Mouse (Mus musculus) intestine, postnatal 0 days (tissue): Measurements from ENCODE around the gene Myg1. TPM values are rescaled to one million over a fixed set of nuclear protein-coding genes. Genes with fewer than 3 reads are reported as not detected.
"Not testable (repeated sequence)": the region's sequence is repeated elsewhere in the genome, so short reads cannot be mapped to it uniquely, and the experiment has no call there.

Source experiments
- ATAC-seq: fragments of 200-750 bp; cut with Nextera tagmentation; 2 replicates; pipeline ENCODE4 v1.8.0; 2017; ENCODE audit warnings: mild to moderate bottlenecking, moderate TSS enrichment, moderate library complexity
- H3K27ac ChIP-seq: fragments of 300-500 bp; sonication (generic); 2 replicates; pipeline ENCODE4 v1.5.1; 2014; ENCODE audit warnings: mild to moderate bottlenecking, low read depth, low read length, moderate library complexity
- H3K27me3 ChIP-seq: fragments of 300-500 bp; sonication (generic); replicated peaks from 2 replicates; pipeline ENCODE4 v1.6.1; 2014; ENCODE audit warnings: low read length, mixed read lengths; ENCODE audit not compliant: control insufficient read depth, insufficient read depth
- H3K36me3 ChIP-seq: fragments of 300-500 bp; sonication (generic); 2 replicates; pipeline ENCODE4 v1.6.1; 2014; ENCODE audit warnings: mild to moderate bottlenecking, moderate library complexity; ENCODE audit not compliant: control insufficient read depth, insufficient read depth
- H3K4me1 ChIP-seq: fragments of 300-500 bp; sonication (generic); replicated peaks from 2 replicates; pipeline ENCODE4 v1.6.1; 2014; ENCODE audit warnings: antibody characterized with exemption, low read length, mixed read lengths; ENCODE audit not compliant: control insufficient read depth, insufficient read depth
- H3K4me2 ChIP-seq: fragments of 300-500 bp; sonication (generic); replicated peaks from 2 replicates; pipeline ENCODE4 v1.6.1; 2014; ENCODE audit warnings: low read depth, mild to moderate bottlenecking, moderate library complexity
- H3K4me3 ChIP-seq: fragments of 300-500 bp; sonication (generic); 2 replicates; pipeline ENCODE4 v1.5.1; 2014; ENCODE audit warnings: low read depth, low read length
- H3K9ac ChIP-seq: fragments of 300-500 bp; sonication (generic); 2 replicates; pipeline ENCODE4 v1.6.1; 2014; ENCODE audit warnings: mild to moderate bottlenecking, low read depth, low read length
- H3K9me3 ChIP-seq: fragments of 300-500 bp; sonication (generic); 2 replicates; pipeline ENCODE4 v1.6.1; 2016; ENCODE audit warnings: mixed run types; ENCODE audit not compliant: control insufficient read depth
- CTCF ChIP-seq: sonication (generic); IDR thresholded peaks from 2 replicates; pipeline ENCODE4 v1.5.1; 2016; ENCODE audit warnings: low read depth, mild to moderate bottlenecking, control low read depth, antibody characterized with exemption, moderate library complexity
- WGBS: fragments of 180-500 bp; shearing (Covaris S2); extraction: QIAGEN DNeasy Blood & Tissue Kit; methylation state at CpG from one replicate; pipeline ENCODE4 v1.1.7; 2014; 5-methylcytosine and 5-hydroxymethylcytosine counted together
- polyA plus RNA-seq: library from polyadenylated mRNA; unstranded; fragments of >200 nt; fragmentation: Nextera tagmentation; extraction: Ambion mirVana; gene quantifications from 2 replicates; pipeline ENCODE4 v1.2.1, GENCODE M21; 2015

Myg1 gene
- polyA plus RNA-seq, 1 experiment from 2014 or later = 41.5 TPM

DNA sequence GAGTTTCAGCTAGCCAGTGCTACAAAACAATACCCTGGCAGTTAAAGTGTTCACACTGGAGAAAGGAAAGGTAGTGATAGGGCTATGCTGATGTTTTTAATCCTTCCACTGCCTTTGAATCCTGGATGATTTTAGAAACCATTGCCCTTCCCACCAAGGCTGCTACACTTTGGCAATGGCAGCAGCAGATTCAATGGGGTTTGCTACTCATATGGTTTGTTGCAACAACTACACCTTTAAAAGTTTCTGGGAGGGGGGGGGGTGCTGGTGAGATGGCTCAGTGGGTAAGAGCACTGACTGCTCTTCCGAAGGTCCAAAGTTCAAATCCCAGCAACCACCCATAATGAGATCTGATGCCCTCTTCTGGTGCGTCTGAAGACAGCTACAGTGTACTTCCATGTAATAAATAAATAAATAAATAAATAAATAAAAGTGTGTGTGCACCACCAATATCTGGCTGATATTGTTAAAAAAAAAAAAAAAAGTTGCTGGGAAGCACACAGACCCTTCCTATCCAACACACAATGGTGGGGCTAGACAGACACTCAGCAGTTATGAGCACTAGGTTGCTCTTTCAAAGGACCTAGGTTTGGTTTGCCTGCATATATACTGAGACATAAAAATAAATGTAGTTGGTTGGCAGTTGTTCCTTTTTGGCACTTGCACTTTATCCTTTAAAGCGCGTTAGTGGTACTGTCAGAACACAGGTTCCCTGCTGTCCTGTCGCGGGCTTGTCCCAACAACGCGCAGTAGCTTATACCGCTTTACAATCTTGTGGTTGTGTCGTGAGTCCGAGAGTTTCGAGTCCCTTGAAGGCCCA, 6.6 kb upstream of the Myg1 start:
- TF ChIP-seq CTCF = peak; percentile 29; the same call in 1 of the 2 replicates
- no peak overlapping the region for H3K9ac ChIP-seq
- H3K4me1 ChIP-seq = no peaks in the 10 kb centered on the region
- H3K4me3 ChIP-seq = no peak overlapping the region
- 64% methylated on average over 12 of the region's 12 CpGs for WGBS
- no peak for ATAC-seq
- peaks cover 15% of the 10 kb centered on the region for H3K36me3 ChIP-seq
- no peak overlapping the region for H3K27ac ChIP-seq
- H3K4me2 ChIP-seq = peak overlapping the region; percentile 74
- H3K9me3 ChIP-seq = no peaks in the 10 kb centered on the region
- no peaks in the 10 kb centered on the region for H3K27me3 ChIP-seq

DNA sequence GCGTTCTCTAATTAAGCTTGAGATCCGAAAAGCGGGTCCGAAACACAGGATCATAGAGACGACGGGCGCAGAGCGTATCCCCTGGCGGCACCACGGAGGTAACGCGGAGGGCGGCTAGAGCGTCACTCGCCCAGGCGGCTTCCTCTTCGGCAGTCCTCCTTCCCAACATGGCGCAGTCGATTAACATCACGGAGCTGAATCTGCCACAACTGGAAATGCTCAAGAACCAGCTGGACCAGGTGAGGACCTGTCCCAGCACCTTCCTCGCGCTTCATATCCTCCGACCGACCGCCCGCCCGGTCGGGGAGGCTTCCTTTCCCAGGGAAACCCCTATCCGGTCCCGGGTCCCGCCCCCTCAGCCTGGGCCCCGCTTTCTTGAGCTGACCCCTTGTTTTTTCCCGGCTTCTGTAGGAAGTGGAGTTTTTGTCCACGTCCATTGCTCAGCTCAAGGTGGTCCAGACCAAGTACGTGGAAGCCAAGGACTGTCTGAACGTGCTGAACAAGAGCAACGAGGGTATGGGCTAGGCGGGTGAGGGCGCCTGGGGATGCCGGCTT, 5.4 kb upstream of the Myg1 start, which contains the start of gene Pfdn5:
TSS of gene Pfdn5 (plus strand) at position 95 of the 555 bp plus-strand sequence.
- Histone ChIP-seq H3K9ac (peak within 1 kb of the TSS; percentile 82), H3K4me1 (0 out of 2 replicates have a peak, but pooled peaks cover under 1% of the 10 kb centered on the region), H3K9me3 (no peaks in the 10 kb centered on the region), H3K27me3 (no peaks in the 10 kb centered on the region), H3K36me3 (peaks cover 17% of the 10 kb centered on the region), H3K4me2 (peak within 1 kb of the TSS; percentile 74), H3K4me3 (peak within 1 kb of the TSS; percentile 84), H3K27ac (peak within 1 kb of the TSS; percentile 60)
- TF ChIP-seq CTCF = peak; percentile 65
- ATAC-seq = peak; percentile 83
- WGBS = under 1% methylated on average over 40 of the region's 40 CpGs

DNA sequence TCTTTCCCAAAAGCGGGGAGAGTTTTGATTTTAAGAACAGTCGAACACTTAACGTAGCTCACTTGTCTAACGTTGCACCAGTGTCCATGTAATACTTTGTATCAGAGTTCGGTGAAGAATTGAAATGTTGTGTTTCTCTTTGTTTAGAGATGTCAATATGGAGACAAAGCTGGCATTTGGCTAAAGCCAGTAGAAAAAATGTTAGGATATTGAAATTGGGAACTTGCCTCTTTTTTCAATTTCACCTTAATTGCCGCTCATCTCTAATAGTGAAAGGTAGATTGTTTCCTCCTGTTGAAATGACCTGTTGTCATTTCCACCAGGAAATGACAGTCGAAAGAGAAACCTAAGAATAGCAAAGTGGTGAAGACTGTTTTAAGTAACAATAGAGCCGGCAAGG, 4.6 kb upstream of the Myg1 start:
- Histone ChIP-seq H3K36me3 (peaks cover 11% of the 10 kb centered on the region), H3K9me3 (no peaks in the 10 kb centered on the region), H3K9ac (peak overlapping the region; percentile 82), H3K4me3 (peak overlapping the region; percentile 84), H3K4me2 (peak overlapping the region; percentile 74), H3K4me1 (0 out of 2 replicates have a peak, but pooled peaks cover 3% of the 10 kb centered on the region), H3K27ac (no peak overlapping the region), H3K27me3 (no peaks in the 10 kb centered on the region)
- no peak for TF ChIP-seq CTCF
- WGBS = 53% methylated on average over 8 of the region's 8 CpGs
- no peak for ATAC-seq

DNA sequence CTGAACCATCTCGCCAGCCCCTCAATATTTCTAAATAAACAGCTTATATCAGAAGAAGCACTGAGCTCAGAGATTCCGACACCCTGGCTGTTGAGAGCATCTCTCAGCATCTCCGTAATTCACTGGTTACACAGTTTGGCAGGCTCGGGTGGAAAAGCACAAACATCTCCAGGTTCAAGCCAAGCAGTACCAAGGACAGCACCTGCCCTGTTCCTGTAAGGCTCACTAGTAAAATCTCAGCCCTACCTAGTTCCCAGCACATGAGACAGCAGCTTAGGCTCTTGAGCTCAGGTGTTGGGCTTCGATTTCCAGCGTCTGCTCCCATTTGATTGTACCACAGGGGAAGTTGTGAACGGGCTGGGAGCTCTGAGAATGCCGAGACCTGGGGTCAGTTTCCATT, 3.7 kb downstream of the Myg1 start:
- ATAC-seq = no peak
- WGBS = 89% methylated on average over 8 of the region's 8 CpGs

DNA sequence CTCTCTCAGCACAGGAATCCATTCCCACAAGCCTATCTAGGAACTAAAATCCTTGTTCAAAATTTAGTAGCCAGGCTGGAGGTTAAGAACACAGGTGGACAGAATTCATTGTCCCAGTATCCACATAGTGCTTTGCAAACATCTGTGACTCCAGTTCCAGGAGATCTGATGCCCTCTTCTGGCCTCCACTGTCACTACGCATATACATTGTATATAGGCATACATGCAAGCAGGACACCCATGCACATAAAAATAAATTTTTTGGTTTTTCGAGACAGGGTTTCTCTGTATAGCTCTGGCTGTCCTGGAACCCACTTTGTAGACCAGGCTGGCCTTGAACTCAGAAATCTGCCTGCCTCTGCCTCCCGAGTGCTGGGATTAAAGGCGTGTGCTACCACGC, 4.4 kb downstream of the Myg1 start:
- not testable (repeated sequence) for H3K27me3 ChIP-seq, H3K4me1 ChIP-seq, ATAC-seq, H3K9ac ChIP-seq, H3K27ac ChIP-seq, H3K9me3 ChIP-seq, H3K4me3 ChIP-seq, H3K4me2 ChIP-seq
- 88% methylated on average over 5 of the region's 5 CpGs for WGBS
- H3K36me3 ChIP-seq = peaks cover 50% of the 10 kb centered on the region
- peak; percentile 66 for TF ChIP-seq CTCF

More for the DNA sequence above, 3.7 kb downstream of the Myg1 start:
- H3K36me3 ChIP-seq = peaks cover 53% of the 10 kb centered on the region
- TF ChIP-seq CTCF = no peak
- 0 out of 2 replicates have a peak, but pooled peaks cover 3% of the 10 kb centered on the region for H3K4me1 ChIP-seq
- H3K9me3 ChIP-seq = no peaks in the 10 kb centered on the region
- no peak overlapping the region for H3K9ac ChIP-seq
- no peaks in the 10 kb centered on the region for H3K27me3 ChIP-seq
- no peak overlapping the region for H3K27ac ChIP-seq
- no peak overlapping the region for H3K4me3 ChIP-seq
- H3K4me2 ChIP-seq = no peak overlapping the region

DNA sequence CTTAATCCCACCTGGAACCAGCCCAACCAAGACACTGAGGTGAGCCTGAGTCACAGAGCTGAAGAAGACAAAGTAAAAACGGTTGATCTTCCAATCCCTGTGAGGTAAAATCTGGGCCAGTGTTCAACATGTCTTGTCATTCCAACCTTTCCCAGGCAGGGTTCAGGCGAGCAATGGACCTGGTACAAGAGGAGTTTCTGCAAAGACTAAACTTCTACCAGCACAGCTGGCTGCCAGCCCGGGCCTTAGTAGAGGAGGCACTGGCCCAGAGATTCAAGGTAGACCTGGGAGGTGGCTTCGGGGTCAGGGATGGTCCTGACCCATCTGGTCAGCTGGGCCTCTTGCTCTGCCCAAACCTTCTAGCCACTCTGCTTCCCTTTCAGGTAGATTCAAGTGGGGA, 5.4 kb downstream of the Myg1 start:
- peaks cover 50% of the 10 kb centered on the region for H3K36me3 ChIP-seq
- no peaks in the 10 kb centered on the region for H3K9me3 ChIP-seq
- H3K4me3 ChIP-seq = no peak overlapping the region
- no peaks in the 10 kb centered on the region for H3K4me1 ChIP-seq
- no peak overlapping the region for H3K9ac ChIP-seq
- no peak overlapping the region for H3K4me2 ChIP-seq
- H3K27ac ChIP-seq = no peak overlapping the region
- 88% methylated on average over 4 of the region's 4 CpGs for WGBS
- no peaks in the 10 kb centered on the region for H3K27me3 ChIP-seq
- no peak for ATAC-seq
- TF ChIP-seq CTCF = no peak
